Mouse (Mus musculus) urinary bladder, postnatal 36 days (tissue): Measurements from ENCODE around the gene Ubac1.

Experiments
- DNase-seq, 2 experiments: peaks; one replicate each; pipeline ENCODE4 v3.0.0; 2022; ENCODE audit warnings: low spot score in 2 of 2, mixed read lengths in 1 of 2

Ubac1 gene

DNA sequence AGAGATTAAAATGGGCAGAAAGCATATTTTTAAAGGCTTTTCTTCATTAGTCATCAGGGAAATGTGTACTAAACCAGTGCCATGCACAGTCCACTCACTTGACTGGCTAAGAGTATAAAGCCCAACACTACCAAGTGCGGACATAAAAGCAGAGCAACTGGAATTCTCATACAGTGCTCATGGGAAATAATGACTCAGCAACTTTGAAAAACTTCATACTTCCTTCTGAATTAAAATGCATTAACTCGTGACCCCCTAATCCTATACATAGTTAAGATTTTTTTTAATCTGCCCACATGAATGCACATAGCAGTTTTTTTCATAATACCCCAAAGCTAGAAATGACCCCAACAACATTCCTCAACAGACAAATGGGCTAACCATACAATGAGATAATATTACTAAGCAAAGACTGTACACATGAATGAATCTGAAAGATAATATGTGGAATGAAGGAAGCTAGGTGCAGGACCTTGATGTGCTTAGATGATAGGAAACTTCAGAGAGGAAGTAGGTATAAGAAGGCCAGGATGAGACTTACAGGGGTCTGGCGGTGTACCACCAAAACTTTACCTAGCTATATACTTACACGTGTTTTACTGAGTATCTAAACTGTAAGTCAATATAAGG lies 46.3 kb downstream of the Ubac1 start:
- DNase-seq = no peak

DNA sequence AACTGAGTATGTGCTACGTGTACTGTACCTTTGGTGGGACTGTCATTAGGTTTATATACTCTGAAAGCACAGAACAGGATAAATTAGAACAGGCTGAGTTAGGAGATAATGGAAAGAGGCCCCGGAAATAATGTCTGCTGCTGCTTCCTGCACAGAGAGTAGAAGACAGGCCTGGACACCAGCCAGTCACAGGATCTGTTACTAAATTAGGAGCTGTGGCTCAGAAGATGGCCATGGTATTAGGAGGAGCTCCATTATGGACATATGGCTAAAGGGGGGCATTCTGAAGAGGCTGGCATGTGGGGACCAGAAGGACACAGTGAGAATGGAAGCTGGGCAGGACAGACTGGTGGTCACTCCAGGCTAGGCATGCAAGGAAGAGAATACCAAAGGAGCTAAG lies 51.1 kb downstream of the Ubac1 start:
- DNase-seq = no peak

DNA sequence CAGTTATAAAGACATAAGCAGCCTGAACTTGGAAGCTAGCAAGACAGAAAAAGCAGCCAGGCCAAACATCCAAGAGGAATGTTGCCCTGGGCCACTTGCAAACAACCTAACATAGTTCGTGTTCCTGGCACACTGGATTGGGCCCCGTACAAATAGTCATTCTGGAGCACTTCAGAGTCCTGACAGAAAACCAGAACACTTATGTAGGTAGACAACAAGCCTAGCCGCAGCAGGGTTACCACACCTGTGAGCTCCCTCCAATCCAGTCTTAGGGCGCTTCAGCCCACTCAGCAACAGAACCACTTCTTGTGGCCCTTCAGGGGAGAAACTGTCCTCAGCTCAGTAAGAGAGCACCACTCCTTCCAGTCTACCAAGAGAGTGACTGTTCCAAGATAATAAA lies 52.2 kb downstream of the Ubac1 start:
- no peak for DNase-seq

DNA sequence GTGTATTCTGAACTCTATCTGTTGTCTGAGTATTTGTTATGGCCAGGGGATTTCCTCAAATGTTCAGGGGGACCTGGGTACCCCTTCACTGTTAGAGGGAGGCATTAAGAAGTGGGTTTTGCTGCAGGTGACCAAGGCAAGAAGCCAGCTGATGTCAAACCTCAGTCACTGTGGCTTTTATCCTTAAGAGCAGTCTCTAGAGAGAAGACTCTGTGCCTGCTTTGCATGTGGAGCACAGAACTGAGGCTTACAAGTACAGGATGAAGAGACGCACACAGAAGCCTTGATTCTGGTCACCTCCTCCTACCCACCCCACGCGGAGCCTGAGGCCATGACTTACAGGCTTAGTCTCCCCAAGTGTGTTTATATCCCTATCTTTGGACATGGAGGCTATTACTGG lies 72.3 kb downstream of the Ubac1 start:
- DNase-seq = no peak
